Mouse (Mus musculus) forebrain, embryonic 16.5 days (tissue): ENCODE measurements around the gene Tlcd2. TPM values are rescaled to one million over a fixed set of nuclear protein-coding genes. Genes with fewer than 3 reads are reported as not detected.

Experiments used
- ATAC-seq: fragments of 200-750 bp; cut with Nextera tagmentation; 2 replicates; pipeline ENCODE4 v1.8.0; 2017; ENCODE audit warnings: mild to moderate bottlenecking, moderate library complexity
- H3K27ac ChIP-seq: fragments of 300-500 bp; sonication (generic); 2 replicates; pipeline ENCODE4 v1.5.1; 2014; ENCODE audit warnings: low read length, control low read depth
- H3K27me3 ChIP-seq: fragments of 300-500 bp; sonication (generic); replicated peaks from 2 replicates; pipeline ENCODE4 v1.6.1; 2014; ENCODE audit warnings: low read length; ENCODE audit not compliant: control insufficient read depth, insufficient read depth
- H3K36me3 ChIP-seq: fragments of 300-500 bp; sonication (generic); 2 replicates; pipeline ENCODE4 v1.6.1; 2014; ENCODE audit not compliant: control insufficient read depth, insufficient read depth
- H3K4me1 ChIP-seq: fragments of 300-500 bp; sonication (generic); replicated peaks from 2 replicates; pipeline ENCODE4 v1.6.1; 2014; ENCODE audit warnings: low read length; ENCODE audit not compliant: control insufficient read depth, insufficient read depth
- H3K4me2 ChIP-seq: fragments of 300-500 bp; sonication (generic); 2 replicates; pipeline ENCODE4 v1.6.1; 2014; ENCODE audit warnings: mild to moderate bottlenecking, low read length, control low read depth
- H3K4me3 ChIP-seq: fragments of 300-500 bp; sonication (generic); replicated peaks from 2 replicates; pipeline ENCODE4 v1.5.1; 2014; ENCODE audit warnings: mild to moderate bottlenecking, low read length, control low read depth
- H3K9ac ChIP-seq: fragments of 300-500 bp; sonication (generic); replicated peaks from 2 replicates; pipeline ENCODE4 v1.6.1; 2014; ENCODE audit warnings: low read depth, low read length, control low read depth
- H3K9me3 ChIP-seq: fragments of 300-500 bp; sonication (generic); 2 replicates; pipeline ENCODE4 v1.6.1; 2016; ENCODE audit warnings: low read length; ENCODE audit not compliant: control insufficient read depth
- WGBS: fragments of 180-500 bp; shearing (Covaris S2); extraction: QIAGEN DNeasy Blood & Tissue Kit; methylation state at CpG from one replicate; pipeline ENCODE4 v1.1.7; 2014; 5-methylcytosine and 5-hydroxymethylcytosine counted together
- polyA plus RNA-seq: library from polyadenylated mRNA; unstranded; fragments of >200 nt; fragmentation: Nextera tagmentation; extraction: Ambion mirVana; gene quantifications from 2 replicates; pipeline ENCODE4 v1.2.1, GENCODE M21; 2015

Tlcd2 gene
- 1.4 and 1.6 TPM in 2 replicates for polyA plus RNA-seq

- peak; percentile 94 for ATAC-seq
- under 1% methylated on average over 46 of the region's 46 CpGs for WGBS
- Histone ChIP-seq H3K36me3 (peaks cover 8% of the 10 kb centered on the region), H3K27me3 (0 out of 2 replicates have a peak, but pooled peaks cover 4% of the 10 kb centered on the region), H3K4me1 (peaks cover 21% of the 10 kb centered on the region), H3K9me3 (no peaks in the 10 kb centered on the region), H3K9ac (peak within 1 kb of the TSS; percentile 62), H3K4me2 (peak within 1 kb of the TSS; percentile 92), H3K27ac (peak within 1 kb of the TSS; percentile 87), H3K4me3 (peak within 1 kb of the TSS; percentile 73)
Measured at GRCm38 (mm10) chr11:75460844-75461742, at the start of gene Tlcd2. Gene Tlcd2, plus strand, starts transcription at chr11:75461715.

DNA sequence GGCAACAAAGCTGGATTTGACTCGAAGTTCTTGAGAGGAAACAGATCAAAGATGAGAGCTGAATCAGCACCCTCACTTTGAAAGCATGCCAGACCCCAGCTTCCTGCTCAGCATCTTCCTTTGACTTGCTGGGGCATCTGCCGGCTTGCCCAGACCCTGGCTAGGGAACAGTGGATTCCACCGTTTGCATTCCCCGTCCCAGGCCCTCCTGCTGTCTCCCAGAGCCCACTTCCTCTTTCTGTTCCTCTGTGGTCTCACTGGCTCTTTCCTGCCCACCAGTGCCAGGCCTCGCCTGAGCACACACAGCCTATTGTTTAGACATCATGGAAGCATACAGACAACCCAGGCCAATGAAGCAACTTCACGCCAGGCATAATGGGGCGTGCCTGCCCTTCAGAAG lies 46.4 kb upstream of the Tlcd2 start:
- ATAC-seq = no peak
- no peak overlapping the region for H3K4me3 ChIP-seq
- no peaks in the 10 kb centered on the region for H3K36me3 ChIP-seq
- H3K4me2 ChIP-seq = no peak overlapping the region
- no peaks in the 10 kb centered on the region for H3K27me3 ChIP-seq
- 49% methylated on average over 7 of the region's 7 CpGs for WGBS
- no peak overlapping the region for H3K27ac ChIP-seq
- H3K9me3 ChIP-seq = no peaks in the 10 kb centered on the region
- H3K4me1 ChIP-seq = no peaks in the 10 kb centered on the region
- H3K9ac ChIP-seq = no peak overlapping the region

GRCm38 (mm10) chr11:75415994-75416393 lies 45.5 kb upstream of the Tlcd2 start:
- H3K9ac ChIP-seq = no peak overlapping the region
- no peaks in the 10 kb centered on the region for H3K27me3 ChIP-seq
- no peaks in the 10 kb centered on the region for H3K9me3 ChIP-seq
- no peak for ATAC-seq
- no peaks in the 10 kb centered on the region for H3K4me1 ChIP-seq
- H3K4me3 ChIP-seq = no peak overlapping the region
- no peak overlapping the region for H3K4me2 ChIP-seq
- H3K27ac ChIP-seq = no peak overlapping the region
- no peaks in the 10 kb centered on the region for H3K36me3 ChIP-seq
- WGBS = 87% methylated on average over 13 of the region's 13 CpGs

- no peak overlapping the region for H3K27ac ChIP-seq
- 82% methylated on average over 7 of the region's 7 CpGs for WGBS
- no peaks in the 10 kb centered on the region for H3K4me1 ChIP-seq
- no peak overlapping the region for H3K4me3 ChIP-seq
- no peak for ATAC-seq
- H3K27me3 ChIP-seq = no peaks in the 10 kb centered on the region
- no peak overlapping the region for H3K4me2 ChIP-seq
- no peaks in the 10 kb centered on the region for H3K9me3 ChIP-seq
- H3K9ac ChIP-seq = no peak overlapping the region
- no peaks in the 10 kb centered on the region for H3K36me3 ChIP-seq
Measured at GRCm38 (mm10) chr11:75420037-75420436, 41.5 kb upstream of the Tlcd2 start.

DNA sequence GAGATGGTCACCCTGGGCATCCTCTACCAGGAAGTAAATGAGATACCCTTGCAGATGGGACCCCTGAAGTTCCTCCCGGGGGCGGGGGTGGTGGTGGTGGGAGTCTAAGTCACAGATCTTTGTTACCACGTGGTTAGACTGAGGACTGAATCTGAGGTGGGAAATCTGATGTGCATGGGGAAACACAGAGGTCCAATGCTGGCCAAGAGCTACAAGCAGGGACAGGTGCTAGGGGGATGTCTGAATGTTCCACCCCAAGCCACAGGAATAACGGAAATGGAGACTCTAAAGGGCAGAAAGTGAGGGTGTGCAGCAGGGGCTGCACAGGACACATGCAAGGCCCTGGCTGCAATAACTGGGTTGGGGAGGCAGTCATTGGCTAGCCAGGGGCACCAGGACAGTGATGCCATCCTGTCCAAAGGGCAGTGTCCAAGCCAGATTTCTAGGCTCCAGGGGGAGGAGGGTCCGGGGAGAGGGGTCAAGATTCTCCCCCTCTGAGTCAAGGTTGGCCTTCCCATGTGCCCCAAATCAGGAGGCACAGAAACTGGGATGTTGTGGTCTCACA lies 40.6 kb upstream of the Tlcd2 start:
- 66% methylated on average over 5 of the region's 5 CpGs for WGBS
- ATAC-seq = no peak

GRCm38 (mm10) chr11:75421375-75422012 lies 40.0 kb upstream of the Tlcd2 start:
- H3K4me1 ChIP-seq = no peaks in the 10 kb centered on the region
- no peak overlapping the region for H3K4me3 ChIP-seq
- H3K27ac ChIP-seq = no peak overlapping the region
- no peaks in the 10 kb centered on the region for H3K27me3 ChIP-seq
- no peaks in the 10 kb centered on the region for H3K36me3 ChIP-seq
- WGBS = 48% methylated on average over 6 of the region's 6 CpGs
- no peak overlapping the region for H3K4me2 ChIP-seq
- H3K9me3 ChIP-seq = no peaks in the 10 kb centered on the region
- ATAC-seq = no peak
- no peak overlapping the region for H3K9ac ChIP-seq

More for the DNA sequence above, 40.6 kb upstream of the Tlcd2 start:
- Histone ChIP-seq H3K27ac (no peak overlapping the region), H3K36me3 (no peaks in the 10 kb centered on the region), H3K9ac (no peak overlapping the region), H3K4me1 (no peaks in the 10 kb centered on the region), H3K4me2 (no peak overlapping the region), H3K27me3 (no peaks in the 10 kb centered on the region), H3K4me3 (no peak overlapping the region), H3K9me3 (no peaks in the 10 kb centered on the region)

DNA sequence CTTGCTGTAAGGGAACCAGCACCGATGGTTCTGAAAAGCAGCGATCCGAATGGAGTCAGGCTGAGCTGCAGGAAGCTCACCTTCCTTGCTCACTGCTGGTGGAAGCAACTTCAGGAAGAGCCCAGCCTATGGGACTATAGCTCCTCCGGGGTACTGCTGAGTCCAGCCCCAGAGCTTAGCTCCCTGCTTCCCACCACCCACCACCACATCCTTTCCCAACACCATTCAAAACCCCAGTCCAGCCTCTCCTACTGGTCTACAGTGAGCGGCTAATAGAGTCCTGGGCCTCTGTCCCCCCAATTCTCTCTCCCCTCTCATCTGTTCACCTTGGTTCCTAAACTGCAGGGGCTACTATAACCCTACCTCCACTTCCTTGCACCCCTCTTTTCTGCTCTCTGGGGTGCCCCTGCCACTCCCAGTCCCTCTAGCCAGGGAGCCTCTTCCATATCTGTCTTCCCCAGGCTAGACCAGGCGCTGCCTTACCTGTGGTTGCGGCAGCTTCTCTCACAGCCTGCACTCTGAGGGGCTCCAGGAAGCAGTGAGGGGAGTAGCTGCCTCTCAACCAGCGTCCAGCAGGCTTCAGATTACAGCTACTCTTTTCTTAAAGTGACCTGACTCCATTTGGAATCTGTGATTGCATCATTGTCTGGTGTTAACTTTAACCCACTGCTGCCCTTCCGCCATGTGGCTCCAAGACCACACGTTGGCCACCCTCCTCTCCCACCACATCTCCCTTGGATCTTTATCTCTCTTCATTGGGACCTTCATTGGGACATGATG lies 39.3 kb upstream of the Tlcd2 start, which contains the start of gene Serpinf1:
TSS of gene Serpinf1 (minus strand) at position 689 of the 780 bp plus-strand sequence.
- no peaks in the 10 kb centered on the region for H3K9me3 ChIP-seq
- no peaks in the 10 kb centered on the region for H3K36me3 ChIP-seq
- no peaks in the 10 kb centered on the region for H3K4me1 ChIP-seq
- H3K9ac ChIP-seq = no peak within 1 kb of the TSS
- H3K4me2 ChIP-seq = no peak within 1 kb of the TSS
- H3K27me3 ChIP-seq = no peaks in the 10 kb centered on the region
- H3K27ac ChIP-seq = no peak within 1 kb of the TSS
- 57% methylated on average over 10 of the region's 10 CpGs for WGBS
- ATAC-seq = no peak
- H3K4me3 ChIP-seq = no peak within 1 kb of the TSS

GRCm38 (mm10) chr11:75423091-75423490 lies 38.4 kb upstream of the Tlcd2 start:
- H3K27ac ChIP-seq = no peak overlapping the region
- H3K4me3 ChIP-seq = no peak overlapping the region
- H3K9ac ChIP-seq = no peak overlapping the region
- no peaks in the 10 kb centered on the region for H3K9me3 ChIP-seq
- H3K27me3 ChIP-seq = no peaks in the 10 kb centered on the region
- no peaks in the 10 kb centered on the region for H3K4me1 ChIP-seq
- WGBS = 89% methylated on average over 3 of the region's 3 CpGs
- H3K36me3 ChIP-seq = no peaks in the 10 kb centered on the region
- no peak overlapping the region for H3K4me2 ChIP-seq
- no peak for ATAC-seq
